Mouse (Mus musculus): Measurements from ENCODE around the gene Odf4.
A peak's percentile ranks its signal among the peaks of the same experiment; 100 is the strongest.

The Odf4 gene

GRCm38 (mm10) chr11:68901351-68902046 is 25.4 kb downstream of the Odf4 start, which contains the start of gene Rpl26:
Gene Rpl26, plus strand, starts transcription at chr11:68901583.
- Histone ChIP-seq H3K36me3 (ENCODE audit: control insufficient read depth, insufficient read depth, low read length, poor library complexity, severe bottlenecking) (peaks cover 10% of the 10 kb centered on the region), H3K27me3 (ENCODE audit: control insufficient read depth, insufficient read depth, low read length, poor library complexity, severe bottlenecking) (no peaks in the 10 kb centered on the region)
- peak; percentile 100 for DNase-seq (ENCODE audit: low read depth, low spot score)

DNA sequence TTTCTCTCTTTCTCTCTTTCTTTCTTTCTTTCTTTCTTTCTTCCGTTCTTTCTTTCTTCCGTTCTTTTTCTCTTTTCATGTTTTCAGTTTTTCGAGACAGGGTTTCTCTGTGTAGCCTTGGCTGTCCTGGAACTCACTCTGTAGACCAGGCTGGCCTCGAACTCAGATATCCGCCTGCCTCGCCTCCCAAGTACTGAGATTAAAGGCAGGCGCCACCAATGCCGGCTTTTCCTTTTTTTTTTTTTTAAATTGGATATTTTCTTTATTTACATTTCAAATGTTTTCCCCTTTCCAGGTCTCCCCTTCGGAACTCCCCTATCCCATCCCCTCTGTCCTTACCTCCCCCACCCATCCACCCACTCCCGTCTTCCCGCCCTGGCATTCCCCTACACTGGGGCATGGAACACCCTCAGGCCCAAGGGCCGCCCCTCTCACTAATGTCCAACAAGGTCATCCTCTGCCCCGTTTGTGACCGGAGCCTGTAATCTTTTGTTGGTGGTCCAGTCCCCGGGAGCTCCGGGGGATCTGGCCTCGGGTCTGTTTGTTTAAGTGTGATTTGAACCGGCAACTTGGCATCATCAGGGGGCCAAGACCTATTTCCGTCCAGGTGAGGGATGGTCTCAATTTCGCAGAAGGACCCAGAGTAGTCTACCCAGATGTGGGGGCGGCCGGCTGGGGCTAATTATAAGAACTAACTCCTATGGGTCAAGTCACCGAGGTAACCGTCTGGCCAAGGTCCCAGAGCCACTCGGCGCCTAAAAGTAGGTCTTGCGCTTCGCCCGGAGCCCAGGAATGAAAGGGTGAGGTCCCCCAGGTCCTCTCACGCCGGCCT is 26.1 kb downstream of the Odf4 start:
- Histone ChIP-seq H3K36me3 (ENCODE audit: control insufficient read depth, insufficient read depth, low read length, poor library complexity, severe bottlenecking) (peaks cover 8% of the 10 kb centered on the region), H3K27me3 (ENCODE audit: control insufficient read depth, insufficient read depth, low read length, poor library complexity, severe bottlenecking) (no peaks in the 10 kb centered on the region)
- DNase-seq (ENCODE audit: low read depth, low spot score) = no peak

- H3K27me3 ChIP-seq (ENCODE audit: control insufficient read depth, insufficient read depth, low read length, poor library complexity, severe bottlenecking) = no peaks in the 10 kb centered on the region
- peaks cover 5% of the 10 kb centered on the region; the same call in 1 of the 2 replicates for H3K36me3 ChIP-seq (ENCODE audit: control insufficient read depth, insufficient read depth, low read length, poor library complexity, severe bottlenecking)
- DNase-seq (ENCODE audit: low read depth, low spot score) = no peak
Observed at GRCm38 (mm10) chr11:68899815-68900214, 27.1 kb downstream of the Odf4 start.

- no peak for DNase-seq (ENCODE audit: low read depth, low spot score)
- Histone ChIP-seq H3K36me3 (ENCODE audit: control insufficient read depth, insufficient read depth, low read length, poor library complexity, severe bottlenecking) (peaks cover 2% of the 10 kb centered on the region; the same call in 1 of the 2 replicates), H3K27me3 (ENCODE audit: control insufficient read depth, insufficient read depth, low read length, poor library complexity, severe bottlenecking) (no peaks in the 10 kb centered on the region)
Observed at GRCm38 (mm10) chr11:68898790-68899189, 28.1 kb downstream of the Odf4 start.

DNA sequence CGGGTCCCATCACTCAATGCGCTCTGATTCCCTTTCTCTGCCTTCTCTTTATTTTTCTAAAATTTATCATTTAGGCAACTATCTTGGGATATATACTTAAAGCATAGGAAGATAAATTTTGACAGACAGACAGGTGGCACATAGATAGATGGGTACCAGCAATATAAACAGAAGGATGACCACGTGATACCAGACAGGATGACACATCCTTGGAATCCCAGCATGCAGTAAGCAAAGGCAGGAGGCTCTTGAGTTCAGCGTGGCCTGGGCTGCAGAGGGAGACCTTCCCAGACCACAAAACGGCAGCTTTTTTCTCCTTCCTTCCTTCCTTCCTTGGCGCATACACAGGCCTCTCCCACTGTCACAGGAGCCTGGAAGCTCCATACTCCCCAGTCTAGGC is 29.0 kb downstream of the Odf4 start:
- no peak for DNase-seq (ENCODE audit: low read depth, low spot score)
- no peaks in the 10 kb centered on the region for H3K27me3 ChIP-seq (ENCODE audit: control insufficient read depth, insufficient read depth, low read length, poor library complexity, severe bottlenecking)
- H3K36me3 ChIP-seq (ENCODE audit: control insufficient read depth, insufficient read depth, low read length, poor library complexity, severe bottlenecking) = no peaks in the 10 kb centered on the region

DNA sequence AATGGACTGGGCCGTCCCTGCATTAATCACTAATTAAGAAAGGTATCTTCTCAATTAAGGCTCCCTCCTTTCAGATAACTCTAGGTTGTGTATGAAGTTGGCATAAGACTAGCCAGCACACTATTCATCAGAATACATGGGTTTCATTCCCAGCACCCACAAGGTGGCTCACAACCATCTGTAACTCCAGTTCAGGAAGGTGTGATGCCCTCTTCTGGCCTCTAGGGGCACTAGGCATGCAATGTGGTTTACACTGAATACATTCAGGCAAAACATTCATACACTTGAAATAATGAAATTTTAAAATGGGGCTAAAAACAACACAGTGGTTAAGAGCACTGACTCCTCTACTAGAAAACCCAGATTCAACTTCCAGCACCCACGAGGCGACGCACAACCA is 29.8 kb downstream of the Odf4 start:
- no peaks in the 10 kb centered on the region for H3K36me3 ChIP-seq (ENCODE audit: control insufficient read depth, insufficient read depth, low read length, poor library complexity, severe bottlenecking)
- peak; percentile 79 for DNase-seq (ENCODE audit: low read depth, low spot score)
- H3K27me3 ChIP-seq (ENCODE audit: control insufficient read depth, insufficient read depth, low read length, poor library complexity, severe bottlenecking) = no peaks in the 10 kb centered on the region

- Histone ChIP-seq H3K36me3 (ENCODE audit: control insufficient read depth, insufficient read depth, low read length, poor library complexity, severe bottlenecking) (no peaks in the 10 kb centered on the region), H3K27me3 (ENCODE audit: control insufficient read depth, insufficient read depth, low read length, poor library complexity, severe bottlenecking) (no peaks in the 10 kb centered on the region)
- DNase-seq (ENCODE audit: low read depth, low spot score) = no peak
Observed at GRCm38 (mm10) chr11:68896247-68896646, 30.6 kb downstream of the Odf4 start.

- H3K36me3 ChIP-seq (ENCODE audit: control insufficient read depth, insufficient read depth, low read length, poor library complexity, severe bottlenecking) = no peaks in the 10 kb centered on the region
- no peak for DNase-seq (ENCODE audit: low read depth, low spot score)
- no peaks in the 10 kb centered on the region for H3K27me3 ChIP-seq (ENCODE audit: control insufficient read depth, insufficient read depth, low read length, poor library complexity, severe bottlenecking)
Observed at GRCm38 (mm10) chr11:68893911-68894464, 32.9 kb downstream of the Odf4 start.

GRCm38 (mm10) chr11:68892233-68892832 is 34.5 kb downstream of the Odf4 start:
- DNase-seq (ENCODE audit: low read depth, low spot score) = no peak
- no peaks in the 10 kb centered on the region for H3K27me3 ChIP-seq (ENCODE audit: control insufficient read depth, insufficient read depth, low read length, poor library complexity, severe bottlenecking)
- no peaks in the 10 kb centered on the region for H3K36me3 ChIP-seq (ENCODE audit: control insufficient read depth, insufficient read depth, low read length, poor library complexity, severe bottlenecking)

GRCm38 (mm10) chr11:68891823-68892222 is 35.1 kb downstream of the Odf4 start:
- Histone ChIP-seq H3K36me3 (ENCODE audit: control insufficient read depth, insufficient read depth, low read length, poor library complexity, severe bottlenecking) (no peaks in the 10 kb centered on the region), H3K27me3 (ENCODE audit: control insufficient read depth, insufficient read depth, low read length, poor library complexity, severe bottlenecking) (no peaks in the 10 kb centered on the region)
- no peak for DNase-seq (ENCODE audit: low read depth, low spot score)

DNA sequence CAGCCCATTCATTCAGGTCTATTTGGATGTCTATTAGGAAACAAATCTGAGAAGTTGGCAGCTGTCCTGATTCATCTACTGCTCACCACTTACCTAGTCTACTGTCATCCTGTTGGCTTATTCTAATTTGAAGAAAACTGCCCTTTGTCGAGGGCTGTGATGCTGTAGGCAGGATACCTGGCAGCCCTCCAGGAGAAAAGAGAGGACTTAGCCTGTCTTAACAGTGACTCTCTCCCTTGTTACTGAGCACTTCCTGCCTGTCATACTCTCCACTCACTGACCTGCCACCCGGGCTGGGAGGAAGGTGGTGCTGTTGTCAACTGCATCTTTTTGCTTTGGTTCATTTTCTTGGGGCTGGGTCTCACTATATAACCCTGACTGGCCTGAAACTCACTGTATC is 36.3 kb downstream of the Odf4 start:
- no peaks in the 10 kb centered on the region for H3K27me3 ChIP-seq (ENCODE audit: control insufficient read depth, insufficient read depth, low read length, poor library complexity, severe bottlenecking)
- DNase-seq (ENCODE audit: low read depth, low spot score) = no peak
- no peaks in the 10 kb centered on the region for H3K36me3 ChIP-seq (ENCODE audit: control insufficient read depth, insufficient read depth, low read length, poor library complexity, severe bottlenecking)

DNA sequence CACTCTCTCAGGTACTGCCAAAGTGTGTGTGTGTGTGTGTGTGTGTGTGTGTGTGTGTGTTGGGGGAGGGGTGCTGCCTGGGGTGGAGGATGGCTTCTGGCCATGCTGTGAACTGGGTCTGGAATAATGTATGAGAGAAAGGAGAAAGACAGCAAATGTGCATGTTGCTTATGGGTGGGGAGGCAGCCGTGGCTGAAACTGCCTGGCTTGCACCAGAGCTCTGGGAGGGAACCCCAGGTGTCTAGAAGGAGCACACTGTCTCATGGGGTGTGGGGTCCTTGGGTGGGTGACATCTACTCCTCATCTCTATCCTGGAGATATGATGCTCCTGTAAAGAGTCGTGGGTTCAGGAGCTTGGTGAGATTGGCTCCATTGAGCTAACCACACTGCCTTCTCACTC is 38.2 kb downstream of the Odf4 start:
- Histone ChIP-seq H3K27me3 (ENCODE audit: control insufficient read depth, insufficient read depth, low read length, poor library complexity, severe bottlenecking) (no peaks in the 10 kb centered on the region), H3K36me3 (ENCODE audit: control insufficient read depth, insufficient read depth, low read length, poor library complexity, severe bottlenecking) (no peaks in the 10 kb centered on the region)
- DNase-seq (ENCODE audit: low read depth, low spot score) = no peak

DNA sequence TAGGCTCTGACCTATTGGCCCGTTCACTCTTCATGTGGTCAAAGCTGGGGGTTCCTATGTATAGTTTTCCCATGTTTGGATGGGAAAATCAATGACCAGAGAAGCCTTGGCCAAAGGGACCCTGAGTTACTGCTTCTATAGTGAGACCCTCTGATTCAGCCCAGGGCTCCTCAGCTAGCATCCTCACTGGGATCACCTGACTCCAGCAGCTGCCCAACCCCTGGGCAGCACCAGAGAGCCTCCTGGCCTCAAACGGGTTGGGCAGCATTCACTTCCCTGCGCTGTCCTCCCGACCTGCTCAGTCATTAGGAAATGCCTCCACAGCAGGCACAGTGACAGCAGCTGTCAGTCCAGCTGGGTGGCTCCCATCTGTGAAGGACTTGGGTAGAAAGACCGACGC is 38.6 kb downstream of the Odf4 start, which contains the start of gene Rnf222:
Gene Rnf222 (plus strand): TSS at position 301 of the 400 bp plus-strand sequence.
- Histone ChIP-seq H3K36me3 (ENCODE audit: control insufficient read depth, insufficient read depth, low read length, poor library complexity, severe bottlenecking) (no peaks in the 10 kb centered on the region), H3K27me3 (ENCODE audit: control insufficient read depth, insufficient read depth, low read length, poor library complexity, severe bottlenecking) (no peaks in the 10 kb centered on the region)
- DNase-seq (ENCODE audit: low read depth, low spot score) = no peak

- no peaks in the 10 kb centered on the region for H3K27me3 ChIP-seq (ENCODE audit: control insufficient read depth, insufficient read depth, low read length, poor library complexity, severe bottlenecking)
- no peak for DNase-seq (ENCODE audit: low read depth, low spot score)
- H3K36me3 ChIP-seq (ENCODE audit: control insufficient read depth, insufficient read depth, low read length, poor library complexity, severe bottlenecking) = no peaks in the 10 kb centered on the region
Observed at GRCm38 (mm10) chr11:68886091-68886490, 40.8 kb downstream of the Odf4 start.

- no peak for DNase-seq (ENCODE audit: low read depth, low spot score)
- H3K27me3 ChIP-seq (ENCODE audit: control insufficient read depth, insufficient read depth, low read length, poor library complexity, severe bottlenecking) = no peaks in the 10 kb centered on the region
- H3K36me3 ChIP-seq (ENCODE audit: control insufficient read depth, insufficient read depth, low read length, poor library complexity, severe bottlenecking) = no peaks in the 10 kb centered on the region
Observed at GRCm38 (mm10) chr11:68884368-68884767, 42.5 kb downstream of the Odf4 start.
